Mouse (Mus musculus) ES-E14 (cell line): ENCODE results near the gene AU040320. TPM values are rescaled to one million over a fixed set of nuclear protein-coding genes. Genes with fewer than 3 reads are reported as not detected.

Experiments used
- DNase-seq: peaks from one replicate; pipeline ENCODE4 v3.0.0-alpha.2; 2013; ENCODE audit warnings: low read depth, low spot score
- H3K27ac ChIP-seq: 2 replicates; pipeline ENCODE4 v1.5.1; 2012; ENCODE audit warnings: low read depth, mild to moderate bottlenecking, low read length, moderate library complexity, mixed read lengths; ENCODE audit not compliant: poor library complexity, insufficient read depth, severe bottlenecking
- H3K36me3 ChIP-seq: 2 replicates; pipeline ENCODE4 v1.6.1; 2012; ENCODE audit warnings: mild to moderate bottlenecking, low read length, moderate library complexity, mixed read lengths; ENCODE audit not compliant: control insufficient read depth, poor library complexity, insufficient read depth, severe bottlenecking
- H3K4me1 ChIP-seq, 2 experiments: fragments of 150-350 bp in 1 of 2; sonication (generic) in 1 of 2; 2 replicates each; pipeline ENCODE4 v1.6.1; 2012; ENCODE audit warnings: low read length in 2 of 2, mild to moderate bottlenecking in 1 of 2, mixed read lengths in 1 of 2; ENCODE audit not compliant: control insufficient read depth in 2 of 2, insufficient read depth in 2 of 2, poor library complexity in 1 of 2
- H3K4me3 ChIP-seq, 2 experiments: fragments of 150-350 bp in 1 of 2; sonication (generic) in 1 of 2; 2 replicates each; pipeline ENCODE4 v1.5.1; 2012; ENCODE audit warnings: low read length in 2 of 2, low read depth in 1 of 2, mild to moderate bottlenecking in 1 of 2, mixed read lengths in 1 of 2; ENCODE audit not compliant: insufficient read depth in 1 of 2, poor library complexity in 1 of 2, severe bottlenecking in 1 of 2
- H3K9ac ChIP-seq: 2 replicates; pipeline ENCODE4 v1.6.1; 2012; ENCODE audit warnings: low read depth, mild to moderate bottlenecking, low read length, mixed read lengths; ENCODE audit not compliant: poor library complexity, insufficient read depth, severe bottlenecking
- H3K9me3 ChIP-seq: fragments of 150-350 bp; sonication (generic); 2 replicates; pipeline ENCODE4 v1.6.1; 2012; ENCODE audit warnings: low read depth, mild to moderate bottlenecking, low read length; ENCODE audit not compliant: control insufficient read depth, insufficient read depth
- CHD2 ChIP-seq: IDR thresholded peaks from 2 replicates; pipeline ENCODE4 v1.6.1; 2014; ENCODE audit warnings: mild to moderate bottlenecking, low read depth, low read length, inconsistent platforms
- HCFC1 ChIP-seq: IDR thresholded peaks from 2 replicates; pipeline ENCODE4 v1.6.1; 2012; ENCODE audit warnings: low read length, inconsistent platforms, borderline replicate concordance; ENCODE audit not compliant: insufficient read depth
- MAFK ChIP-seq: IDR thresholded peaks from 2 replicates; pipeline ENCODE4 v1.6.1; 2014; ENCODE audit warnings: mild to moderate bottlenecking, low read depth, low read length, inconsistent platforms; ENCODE audit not compliant: insufficient read depth
- ZC3H11A ChIP-seq: IDR thresholded peaks from 2 replicates; pipeline ENCODE4 v1.6.1; 2012; ENCODE audit warnings: low read depth, mild to moderate bottlenecking, inconsistent platforms, low read length, borderline replicate concordance
- ZNF384 ChIP-seq: IDR thresholded peaks from 2 replicates; pipeline ENCODE4 v1.6.1; 2012; ENCODE audit warnings: low read depth, low read length, inconsistent platforms
- in situ Hi-C, 2 experiments: fragments of 600-800 bp; cut with MboI; formaldehyde crosslinking; loops; one replicate each; pipeline ENCODE4 v1.15.1; 2025; ENCODE audit warnings: low sequenced_read_pairs in 2 of 2, inconsistent platforms in 1 of 2; ENCODE audit not compliant: unreplicated experiment in 2 of 2
- total RNA-seq: library from RNA; depleted of rRNA; stranded (reverse); fragments of 300-350 nt; gene quantifications from 2 replicates; pipeline ENCODE4 v1.2.3, GENCODE M21; 2012

Gene AU040320
- total RNA-seq, 1 experiment, result 11.3 TPM

GRCm38 (mm10) chr4:126751556-126752023 is 1.8 kb upstream of the AU040320 start:
- H3K36me3 ChIP-seq, result peaks cover 19% of the 10 kb centered on the region
- TF ChIP-seq ZC3H11A (no peak), HCFC1 (no peak), ZNF384 (no peak), CHD2 (no peak), MAFK (no peak)
- DNase-seq, result no peak
- H3K9ac ChIP-seq, result no peak overlapping the region
- in situ Hi-C loops, result no loop called here
- no peaks in the 10 kb centered on the region for H3K9me3 ChIP-seq
- H3K27ac ChIP-seq, result no peak overlapping the region
- peaks cover 0 to 7% of the 10 kb centered on the region in 2 experiments; a peak in 1 of 4 replicates for H3K4me1 ChIP-seq
- H3K4me3 ChIP-seq, result peak overlapping the region in 1 of 2 experiments; percentile 78; a peak in 1 of 4 replicates

- DNase-seq, result no peak
- H3K27ac ChIP-seq, result no peak overlapping the region
- TF ChIP-seq HCFC1 (no peak), ZNF384 (no peak), MAFK (no peak), CHD2 (no peak), ZC3H11A (no peak)
- peaks cover 0 to 7% of the 10 kb centered on the region in 2 experiments; a peak in 1 of 4 replicates for H3K4me1 ChIP-seq
- peak overlapping the region; percentile 86; the same call in 1 of the 2 replicates for H3K9ac ChIP-seq
- no peaks in the 10 kb centered on the region for H3K9me3 ChIP-seq
- in situ Hi-C loops, result no loop called here
- peaks cover 15% of the 10 kb centered on the region for H3K36me3 ChIP-seq
- H3K4me3 ChIP-seq, result peak overlapping the region; percentile 76 to 78
Measured at GRCm38 (mm10) chr4:126752024-126752607, 1.2 kb upstream of the AU040320 start.

- Histone ChIP-seq H3K27ac (no peak overlapping the region), H3K36me3 (peaks cover 15% of the 10 kb centered on the region), H3K9me3 (no peaks in the 10 kb centered on the region), H3K4me3 (peak overlapping the region; percentile 76 to 78), H3K4me1 (peaks cover 0 to 7% of the 10 kb centered on the region in 2 experiments; a peak in 1 of 4 replicates), H3K9ac (peak overlapping the region; percentile 86)
- in situ Hi-C loops, result no loop called here
- DNase-seq, result no peak
- TF ChIP-seq ZNF384, result no peak
- TF ChIP-seq HCFC1, result no peak
- TF ChIP-seq CHD2, result no peak
- no peak for TF ChIP-seq ZC3H11A
- TF ChIP-seq MAFK, result no peak
Measured at GRCm38 (mm10) chr4:126752608-126753141, 669 bp upstream of the AU040320 start.

- H3K27ac ChIP-seq, result no peak overlapping the region
- no peaks in the 10 kb centered on the region for H3K9me3 ChIP-seq
- H3K9ac ChIP-seq, result peak overlapping the region; percentile 60; the same call in 1 of the 2 replicates
- peaks cover 9% of the 10 kb centered on the region; the same call in 1 of the 2 replicates for H3K36me3 ChIP-seq
- H3K4me3 ChIP-seq, result peak overlapping the region; percentile 76 to 78
- TF ChIP-seq CHD2 (no peak), ZC3H11A (no peak), HCFC1 (no peak), ZNF384 (no peak), MAFK (no peak)
- DNase-seq, result no peak
- peaks cover 0 to 7% of the 10 kb centered on the region in 2 experiments; a peak in 1 of 4 replicates for H3K4me1 ChIP-seq
- in situ Hi-C loops, result no loop called here
Measured at GRCm38 (mm10) chr4:126754231-126754611, 877 bp downstream of the AU040320 start.
